Mouse (Mus musculus) A20 (cell line): ENCODE measurements around the gene Apopt1.
A peak's percentile ranks its signal among the peaks of the same experiment; 100 is the strongest.

Source experiments
- DNase-seq: peaks from one replicate; pipeline ENCODE4 v3.0.0-alpha.2; 2011; ENCODE audit warnings: low read depth, low spot score

Apopt1 gene

DNA sequence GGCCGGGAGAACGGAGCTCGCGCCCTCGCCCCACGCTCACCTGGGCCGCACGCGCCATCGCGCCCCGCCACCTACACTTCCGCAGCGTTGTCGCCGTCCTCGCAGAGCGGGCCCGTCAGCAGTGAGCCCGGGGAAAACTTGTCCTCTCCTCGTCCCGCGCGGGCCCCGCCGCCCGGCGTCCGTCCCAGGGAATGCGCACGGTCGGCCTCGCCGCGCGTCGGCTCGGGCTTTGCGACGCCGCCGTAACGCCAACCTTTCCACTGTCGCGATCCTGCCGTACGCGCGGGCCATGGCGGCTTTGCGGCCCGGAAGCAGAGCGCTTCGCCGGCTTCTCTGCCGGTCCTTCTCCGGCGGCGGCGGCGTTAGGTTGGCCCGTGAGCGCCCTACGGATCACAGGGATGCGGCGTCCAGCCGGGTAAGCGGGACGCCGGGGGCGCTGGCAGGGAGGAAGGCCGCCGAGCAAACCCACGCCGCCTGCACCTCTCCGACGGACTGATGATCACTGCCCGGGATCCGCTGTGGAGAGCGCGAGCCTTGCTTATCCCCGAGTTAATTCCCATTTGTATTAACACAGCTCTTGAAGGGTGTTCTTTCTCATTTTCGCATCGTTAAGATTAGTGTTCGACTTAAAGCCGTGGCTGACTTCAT lies at the start of gene Apopt1, which contains the start of gene Bag5:
Gene Apopt1, plus strand, starts transcription at position 258 of the 648 bp plus-strand sequence.
Gene Bag5, minus strand, starts transcription at position 254 of the 648 bp plus-strand sequence.
- peak; percentile 80 for DNase-seq

DNA sequence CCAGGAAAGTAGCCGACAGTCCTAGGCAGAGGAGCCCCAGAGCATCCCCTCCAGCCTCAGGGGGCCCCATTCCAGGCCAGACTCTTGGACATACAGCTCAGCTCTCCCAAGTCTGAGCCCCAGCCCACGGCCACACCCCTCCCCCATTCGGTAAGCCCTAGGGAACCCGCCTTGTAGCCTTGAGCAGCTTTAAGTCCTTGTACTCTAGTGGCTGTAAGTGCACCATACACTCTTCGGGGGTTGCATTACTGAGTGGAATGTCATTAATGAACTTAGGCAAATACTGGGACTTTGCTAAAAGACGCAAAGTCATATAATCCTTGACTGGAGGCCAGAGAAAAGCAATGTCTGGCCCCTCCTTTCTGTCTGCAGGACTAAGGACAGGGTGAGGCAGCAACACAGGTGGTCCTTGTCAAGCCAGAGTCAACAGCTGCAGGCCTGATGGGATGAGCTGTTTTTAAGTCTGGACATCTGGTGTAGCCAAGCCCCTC lies 48.9 kb upstream of the Apopt1 start:
- no peak for DNase-seq

DNA sequence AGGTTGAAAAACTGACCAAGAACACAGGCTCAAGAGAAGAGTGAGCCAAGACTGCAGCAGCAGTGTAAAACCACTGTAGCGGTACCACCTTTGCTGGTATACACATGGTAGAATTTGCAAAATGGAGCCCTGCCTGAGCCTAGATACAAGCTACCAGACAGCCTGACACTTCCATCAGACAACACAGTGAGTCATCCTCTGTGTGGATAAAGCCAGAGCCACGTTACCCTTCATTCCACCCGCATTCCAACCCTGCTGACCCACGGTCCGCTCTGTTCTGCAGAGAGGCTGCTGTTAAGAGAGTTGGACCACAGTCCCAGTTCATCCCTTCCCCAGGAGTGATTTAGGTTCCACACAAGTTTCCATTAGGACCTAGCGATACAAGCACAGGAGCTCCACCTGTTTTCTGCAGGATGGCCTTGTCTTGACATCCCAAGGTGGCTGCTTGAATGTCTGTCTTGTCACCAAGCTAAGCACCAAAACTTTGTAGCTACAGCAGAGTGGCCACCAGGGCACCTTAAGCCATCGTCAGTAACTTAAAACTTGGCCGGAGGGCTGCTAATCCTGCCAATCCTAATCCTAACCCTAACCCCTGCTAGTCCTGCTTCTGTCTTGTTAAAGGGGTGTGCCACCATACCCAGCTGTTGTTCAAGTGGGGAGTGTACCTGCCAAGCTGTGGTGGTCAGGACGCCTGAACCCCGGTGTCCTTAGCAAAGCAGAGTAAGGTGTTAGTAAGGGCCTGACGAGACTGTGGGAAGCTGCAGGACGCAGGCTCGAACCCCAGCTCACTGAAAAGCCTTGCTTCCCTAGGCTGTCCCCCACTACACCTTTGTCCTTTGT lies 47.8 kb upstream of the Apopt1 start:
- no peak for DNase-seq

DNA sequence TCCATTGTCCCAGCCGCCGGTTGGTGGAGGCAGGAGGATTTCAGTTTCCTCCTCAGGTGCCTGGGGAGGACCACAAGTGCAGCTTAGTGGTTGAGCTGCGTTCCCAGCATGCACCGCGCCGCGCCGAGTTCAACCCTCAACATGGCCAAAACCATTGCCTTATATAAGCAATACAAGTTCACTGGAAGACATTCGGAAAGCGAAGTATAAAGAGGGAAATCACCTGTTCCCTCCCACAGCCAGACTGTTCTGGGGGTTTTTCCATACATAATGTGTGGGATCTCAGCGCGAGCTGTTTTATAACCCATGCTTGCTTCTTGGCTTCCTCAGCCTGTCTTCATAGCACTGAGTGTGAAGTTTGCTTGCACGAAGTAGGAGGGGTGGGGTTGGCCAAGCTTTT lies 46.7 kb upstream of the Apopt1 start:
- DNase-seq: no peak

DNA sequence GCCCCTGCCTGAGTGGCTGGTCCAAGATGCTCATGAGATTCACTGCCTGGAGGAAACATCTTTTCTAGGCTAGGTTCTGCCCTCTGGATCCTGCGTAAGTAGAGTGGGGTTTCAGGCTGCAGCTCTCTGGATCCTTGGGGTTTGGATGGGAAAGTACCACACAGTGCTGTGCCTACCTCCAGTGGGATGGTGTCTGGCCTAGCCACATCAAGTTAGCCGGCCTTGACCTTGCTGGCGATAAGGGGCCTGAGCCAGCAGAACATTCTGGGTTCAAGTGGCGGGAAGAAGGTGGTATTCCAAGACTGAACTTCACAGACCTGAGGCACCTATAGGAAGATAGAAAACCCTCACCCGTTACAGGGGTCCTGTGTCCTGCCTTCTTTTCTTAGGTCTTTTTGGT lies 45.6 kb upstream of the Apopt1 start:
- no peak for DNase-seq

DNA sequence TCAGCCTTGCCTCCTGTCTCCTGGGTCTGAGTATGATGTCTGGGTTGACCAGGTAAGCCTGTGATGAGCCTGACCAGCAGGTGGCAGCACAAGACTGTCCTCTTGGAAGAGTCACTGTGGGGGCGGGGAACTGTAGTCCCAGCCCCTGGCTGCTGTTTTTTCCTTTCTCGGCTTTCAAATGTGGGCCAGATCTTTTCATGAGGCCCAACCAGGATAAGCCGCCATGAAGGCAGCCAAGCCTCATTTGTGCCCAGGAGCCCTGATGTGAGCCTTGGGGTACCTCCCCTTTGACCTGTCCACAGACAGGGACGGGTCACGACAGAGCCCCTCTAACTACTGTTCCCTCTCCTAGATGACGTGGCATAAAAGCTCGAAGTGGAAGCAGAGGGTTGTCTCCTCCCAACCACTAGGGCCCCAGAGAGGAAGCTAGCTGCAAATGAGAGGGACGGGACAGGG lies 44.6 kb upstream of the Apopt1 start:
- DNase-seq: peak; percentile 91

DNA sequence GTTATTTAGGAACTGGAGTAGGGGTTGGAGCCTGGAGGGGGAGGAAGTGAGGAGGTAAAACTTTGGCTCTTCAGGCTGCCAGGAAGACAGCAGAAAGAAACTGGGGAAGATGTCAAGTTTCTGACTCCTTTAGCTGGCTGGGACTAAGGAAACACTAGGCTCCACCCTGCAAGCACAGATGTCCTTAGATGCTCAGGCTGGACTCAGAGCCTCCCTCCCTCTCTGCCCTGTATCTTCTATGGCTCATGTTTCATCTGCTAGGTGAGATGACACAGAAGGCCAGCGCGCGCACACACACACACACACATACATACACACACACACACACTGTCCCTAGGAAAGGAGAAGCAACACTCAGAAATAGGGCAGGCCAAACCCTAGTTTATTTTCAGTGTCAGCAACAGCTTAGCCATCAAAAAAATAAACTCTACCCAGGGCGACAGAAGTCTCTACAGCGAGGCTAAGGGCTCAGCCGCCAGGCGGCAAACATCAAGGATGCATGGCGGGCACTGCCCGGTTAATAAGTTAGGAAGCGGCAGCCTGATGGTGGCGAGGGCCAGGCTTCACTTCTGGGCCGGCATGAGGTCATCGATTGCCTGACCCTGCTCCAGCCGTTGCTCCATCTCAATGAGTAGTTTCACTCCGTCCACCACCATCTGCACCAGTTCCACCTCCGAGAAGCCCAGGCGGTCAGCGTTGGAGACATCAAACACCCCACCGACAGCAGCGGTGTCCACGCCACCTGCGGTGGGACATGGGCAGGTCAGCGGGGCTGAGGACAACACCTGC lies 43.9 kb upstream of the Apopt1 start:
- DNase-seq: peak; percentile 42

DNA sequence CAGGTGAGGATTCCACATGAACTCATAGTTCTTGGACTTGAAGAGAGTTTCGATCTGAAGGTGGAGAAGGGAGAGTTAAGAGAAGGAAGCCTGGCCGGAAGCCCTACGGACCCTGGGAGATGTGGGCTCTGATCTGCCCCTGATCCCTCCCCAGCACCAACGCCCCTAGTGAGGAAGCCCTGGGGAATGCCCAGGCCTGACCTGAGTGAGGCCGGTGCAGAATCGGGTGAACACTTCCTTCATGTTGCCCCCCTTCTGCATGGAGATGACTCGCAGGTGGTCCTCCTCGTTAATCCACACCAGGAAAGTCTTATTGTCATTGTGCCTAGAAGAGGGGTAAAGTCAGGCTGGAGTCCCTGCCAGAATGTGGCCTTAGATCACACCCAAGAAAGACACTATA lies 43.1 kb upstream of the Apopt1 start:
- DNase-seq: no peak

DNA sequence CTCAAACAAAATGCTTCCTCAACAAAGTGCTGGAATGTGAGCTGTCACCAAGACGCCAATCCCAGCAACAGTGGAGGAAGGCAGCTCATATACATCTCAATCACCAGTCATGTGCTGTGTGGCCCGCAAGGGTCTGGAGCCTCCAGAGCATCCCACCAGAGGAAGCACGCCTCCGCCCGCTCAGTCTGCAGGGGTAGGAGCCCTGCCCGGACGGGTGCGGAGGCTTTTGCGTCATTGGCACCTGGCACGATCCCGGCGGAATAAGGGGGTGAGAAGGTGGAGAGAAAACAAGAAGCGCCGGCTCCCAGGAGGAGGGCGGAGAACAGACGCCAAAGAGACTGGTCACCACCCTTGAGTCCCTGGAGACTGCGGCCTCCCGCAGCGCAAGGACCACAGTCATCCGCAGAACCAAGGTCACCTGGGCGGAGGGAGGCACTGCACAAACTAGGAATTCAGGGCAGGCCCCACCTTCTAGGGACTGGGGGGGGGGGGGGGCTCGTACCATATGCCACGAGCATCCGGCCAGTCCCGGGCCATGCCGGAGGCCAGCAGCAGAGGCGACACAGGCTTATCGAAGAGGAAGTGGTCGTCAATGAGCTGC lies 42.6 kb upstream of the Apopt1 start:
- no peak for DNase-seq

DNA sequence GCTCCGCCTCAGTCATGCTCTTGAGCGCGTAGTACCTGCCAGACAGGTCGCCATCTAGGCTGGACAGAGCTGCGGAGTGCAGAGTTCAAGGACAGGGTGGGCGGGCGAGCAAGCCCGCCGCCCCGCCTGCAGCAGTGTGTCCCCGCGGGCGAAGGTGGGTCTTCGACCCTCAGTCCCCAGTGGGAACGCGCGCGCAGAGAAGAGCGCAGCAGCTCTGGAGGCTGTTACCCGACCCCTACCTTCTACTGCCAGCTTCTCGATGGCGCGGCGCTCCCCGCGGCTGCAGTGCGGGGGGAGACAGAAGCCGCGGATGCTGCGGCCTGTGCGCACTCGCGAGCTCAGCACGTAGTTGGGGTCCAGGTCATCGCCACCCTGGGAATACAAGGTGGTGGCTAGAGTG lies 42.1 kb upstream of the Apopt1 start:
- DNase-seq: no peak

DNA sequence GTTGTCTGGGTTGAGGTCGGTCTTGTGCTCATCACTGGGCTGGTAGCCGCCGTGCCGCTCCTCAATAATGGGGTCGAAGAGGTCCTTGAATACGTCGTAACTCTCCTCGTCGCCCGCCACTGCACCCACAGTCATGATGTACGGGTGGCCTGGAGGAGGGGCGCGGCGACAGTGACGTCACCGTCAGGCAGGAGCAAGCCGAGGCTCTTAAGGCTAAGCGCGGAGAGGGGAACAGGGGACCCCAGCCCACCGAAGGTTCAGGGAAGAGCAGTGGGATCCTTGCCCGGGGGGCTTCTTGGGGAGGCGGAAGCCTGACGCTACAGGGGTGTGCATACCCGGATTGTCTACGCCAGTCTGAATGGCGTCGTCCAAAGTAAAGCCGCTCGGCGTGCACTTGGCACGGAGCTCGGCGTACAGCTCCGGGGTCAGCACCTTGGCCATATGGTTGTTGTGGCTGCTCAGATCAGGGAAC lies 41.6 kb upstream of the Apopt1 start:
- DNase-seq: no peak

DNA sequence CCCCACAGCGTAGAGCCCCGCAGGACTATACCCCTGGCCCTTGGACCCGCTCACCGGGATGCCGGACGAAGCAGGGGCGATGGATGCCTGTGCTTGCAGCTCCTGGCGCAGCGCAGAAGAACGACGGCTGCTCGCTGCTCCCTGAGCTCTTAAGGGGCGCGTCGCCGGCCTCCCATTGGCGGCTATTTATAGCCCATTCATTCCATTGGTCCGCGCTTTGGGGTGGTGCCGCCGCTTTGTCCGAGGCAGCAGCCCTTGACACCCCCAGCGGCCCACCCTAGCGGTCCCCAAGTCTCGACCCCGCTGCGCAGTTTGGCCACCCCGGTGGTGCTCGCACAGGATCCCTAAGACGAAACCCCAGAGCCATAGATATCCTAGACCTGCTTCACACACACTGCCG lies 40.9 kb upstream of the Apopt1 start, which contains the start of gene Ckb:
Gene Ckb, minus strand, starts transcription at position 163 of the 400 bp plus-strand sequence.
- no peak for DNase-seq

DNA sequence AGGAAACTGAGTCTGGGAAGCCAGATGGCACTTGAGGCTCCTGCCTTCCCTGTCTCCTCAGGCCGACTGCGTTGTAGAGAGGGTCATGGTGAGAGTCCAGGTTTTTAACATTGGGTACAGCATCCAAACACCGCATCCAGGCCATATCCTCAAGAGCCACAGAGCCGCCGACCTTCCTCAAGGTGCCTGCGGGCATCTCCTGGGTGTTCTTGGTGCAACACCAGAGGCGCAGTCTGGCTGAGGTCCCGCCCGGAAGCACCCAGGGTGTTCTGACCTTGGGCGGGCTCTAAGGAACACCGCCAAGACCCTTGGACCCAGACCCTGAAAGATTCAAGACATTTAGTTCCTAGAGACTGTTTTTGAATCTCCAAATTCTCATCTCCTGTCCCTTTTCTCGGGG lies 40.5 kb upstream of the Apopt1 start:
- DNase-seq: no peak

DNA sequence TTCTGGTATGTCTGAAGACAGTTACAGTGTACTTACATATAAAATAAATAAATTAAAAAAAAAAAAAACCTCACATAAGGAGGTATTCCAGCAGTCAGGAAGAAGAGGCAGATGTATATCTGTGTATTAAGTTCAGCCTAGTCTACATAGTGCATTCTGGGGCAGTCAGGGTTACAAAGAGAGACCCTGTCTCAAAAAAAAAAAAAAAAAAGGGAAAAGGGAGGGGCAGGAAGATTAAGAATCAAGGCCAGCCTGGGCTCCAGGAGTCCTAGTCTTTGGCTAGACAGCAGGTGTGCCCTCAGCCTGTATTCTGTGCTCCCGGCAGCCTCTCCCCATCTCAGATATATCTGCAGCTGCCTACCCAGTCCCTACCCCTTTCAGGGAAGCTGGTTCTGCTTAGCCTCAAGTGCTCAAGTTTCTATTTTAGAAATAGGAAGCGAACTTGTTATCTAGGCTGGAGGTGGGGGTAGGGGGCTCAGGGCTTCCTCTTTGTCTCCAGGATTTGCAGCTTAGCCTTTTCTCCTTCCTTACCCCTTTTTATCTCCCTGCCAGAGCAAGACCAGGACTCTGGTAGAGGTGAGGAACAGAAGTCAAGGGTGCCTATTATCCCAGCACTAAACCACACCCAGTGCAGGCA lies 38.1 kb upstream of the Apopt1 start:
- peak; percentile 69 for DNase-seq

DNA sequence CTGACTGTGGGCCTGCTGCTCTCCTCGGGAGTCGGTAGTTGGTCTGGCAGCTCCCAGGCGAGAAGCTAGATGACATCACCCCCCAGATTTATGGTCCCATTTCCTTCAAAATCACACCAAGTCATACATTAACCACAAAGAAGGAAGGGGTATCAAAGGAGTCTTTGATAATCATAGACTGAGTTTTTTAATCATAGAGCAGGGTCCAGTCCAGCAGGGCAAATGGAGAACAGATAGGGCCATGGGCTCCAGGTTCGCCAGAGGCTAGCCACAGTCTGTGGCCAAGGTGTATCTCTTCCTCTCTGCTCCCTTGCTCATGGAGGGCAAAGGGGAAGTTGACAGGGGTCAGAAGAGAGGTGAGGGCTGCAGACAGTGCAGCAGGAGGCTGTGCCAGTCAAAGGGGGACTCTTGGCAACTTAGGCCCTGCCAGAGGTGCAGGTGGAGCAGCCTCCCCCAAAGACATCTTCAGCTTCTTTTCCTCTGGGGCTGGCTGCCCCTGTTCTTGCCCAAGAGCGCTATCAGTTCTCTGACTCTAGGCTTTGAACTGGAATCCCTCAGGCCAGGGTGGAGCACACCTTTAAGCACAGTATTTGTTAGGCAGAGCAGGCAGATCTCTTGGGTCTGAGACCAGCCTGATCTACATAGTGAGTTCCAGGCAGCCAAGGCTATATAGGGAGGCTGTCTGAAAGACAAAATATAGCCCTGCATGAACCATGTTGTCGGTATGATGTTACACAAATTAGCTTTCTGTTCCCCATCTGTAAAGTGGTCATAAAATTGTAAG lies 37.1 kb upstream of the Apopt1 start:
- peak; percentile 65 for DNase-seq

DNA sequence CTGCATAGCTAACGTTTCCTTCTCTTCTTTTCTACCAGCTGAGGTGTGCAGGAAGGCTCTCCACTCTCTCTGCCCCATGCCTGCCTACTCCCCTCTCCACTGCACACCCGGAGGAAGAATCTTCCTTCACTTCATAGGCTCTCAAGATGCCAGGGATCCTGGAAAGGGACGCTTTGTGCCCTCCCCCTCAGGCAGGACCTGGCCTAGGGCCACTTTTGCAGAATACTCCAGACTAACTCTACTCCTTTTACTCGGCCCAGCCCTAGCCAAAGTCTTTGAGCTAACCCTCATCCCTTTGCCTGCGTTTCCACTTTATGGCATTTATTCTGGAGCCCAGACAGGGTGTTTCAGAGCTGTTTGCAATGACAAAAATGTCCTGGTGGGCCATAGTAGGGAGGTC lies 35.6 kb upstream of the Apopt1 start:
- DNase-seq: no peak

DNA sequence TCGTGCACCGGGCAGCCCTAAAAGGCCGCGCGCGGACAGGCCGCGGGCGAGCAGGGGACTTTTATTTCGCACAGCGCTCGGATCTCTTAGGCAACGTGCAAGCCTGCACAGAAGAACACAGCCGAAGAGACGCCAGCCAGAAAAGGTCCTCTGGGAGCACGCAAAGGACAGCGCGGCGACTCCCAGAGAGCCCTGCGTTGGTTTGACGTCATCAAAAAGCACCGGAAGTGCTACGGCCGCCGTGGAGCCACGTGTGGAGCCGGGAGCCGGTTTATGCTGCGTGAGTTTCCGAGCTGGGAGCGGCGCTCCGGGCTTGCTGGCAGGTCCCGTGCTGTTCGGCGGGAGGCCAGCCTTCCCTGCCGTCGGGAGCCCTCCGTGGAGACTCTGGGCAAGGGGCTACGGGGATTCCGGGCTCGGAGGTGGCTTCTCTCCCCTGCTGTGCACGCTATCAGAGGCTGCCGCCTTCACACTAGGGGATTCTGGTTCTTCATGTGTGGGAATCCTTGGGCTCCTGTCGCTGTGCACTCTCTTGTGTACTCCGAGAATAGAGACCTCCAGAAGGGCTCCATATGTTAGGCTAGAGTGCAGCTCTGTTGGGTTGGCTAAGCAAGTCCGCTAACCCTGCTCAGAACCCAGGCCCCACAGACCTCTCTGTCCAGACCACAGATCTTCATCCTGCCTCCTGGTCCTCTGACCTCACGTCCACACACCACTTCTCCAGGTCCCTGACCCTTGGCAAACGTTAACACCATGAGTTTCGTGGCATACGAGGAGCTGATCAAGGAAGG lies 35.0 kb upstream of the Apopt1 start, which contains the start of gene Trmt61a:
Gene Trmt61a, plus strand, starts transcription at position 224 of the 788 bp plus-strand sequence.
- peak; percentile 94 for DNase-seq

DNA sequence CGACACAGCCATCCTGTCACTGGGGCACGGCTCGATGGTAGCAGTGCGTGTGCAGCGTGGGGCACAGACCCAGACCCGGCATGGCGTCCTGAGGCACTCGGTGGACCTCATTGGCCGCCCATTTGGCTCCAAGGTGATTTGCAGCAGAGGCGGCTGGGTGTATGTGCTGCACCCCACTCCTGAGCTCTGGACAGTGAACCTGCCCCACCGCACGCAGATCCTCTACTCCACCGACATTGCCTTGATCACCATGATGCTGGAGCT lies 34.5 kb upstream of the Apopt1 start:
- DNase-seq: peak; percentile 16

DNA sequence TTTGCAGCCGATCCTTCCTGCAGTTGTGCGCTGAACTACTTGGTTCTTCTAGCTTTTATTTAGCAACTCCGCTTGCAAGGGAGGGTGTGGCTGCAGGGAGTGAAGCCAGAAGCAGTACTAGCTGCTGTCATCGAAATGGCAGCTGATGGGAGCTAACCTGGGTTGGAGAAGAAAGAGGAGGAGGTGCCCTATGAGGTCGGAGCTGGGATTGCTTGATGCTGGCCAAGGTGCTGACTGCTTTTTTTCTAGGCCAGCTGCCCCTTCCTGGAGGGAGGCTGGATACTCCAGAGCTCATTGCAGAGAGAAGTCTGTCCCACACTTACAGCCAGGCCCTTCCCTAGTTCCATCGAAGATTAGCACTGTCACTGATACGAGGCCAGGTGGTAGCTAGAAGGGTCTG lies 34.1 kb upstream of the Apopt1 start:
- no peak for DNase-seq
